ENCODE assay signal across 8 mouse cellular contexts in genomic region chr7:123124299-123124716, GRCm38 (mm10). TPM values are rescaled to one million over a fixed set of nuclear protein-coding genes. Genes with fewer than 3 reads are reported as not detected.
DNase-seq lines count a peak whose midpoint lies in the region; ATAC-seq and TF ChIP-seq lines count a peak whose summit lies in the region.

No protein-coding gene starts in this region.

- no peak for TF ChIP-seq CTCF in lung, postnatal 0 days (IDR thresholded peaks at IDR 0.05)

- 4% methylated on average over 15 of the region's 45 CpGs for WGBS in lung, postnatal 0 days
- WGBS in hindbrain, embryonic 11.5 days: 0% methylated on average over 21 of the region's 45 CpGs
- WGBS in macrophage (ENCODE audit: missing documents): under 1% methylated on average over 29 of the region's 45 CpGs

- H3K79me2 ChIP-seq in macrophage (ENCODE audit: inconsistent target): peaks cover 49% of the 10 kb centered on the region

- H3K4me1 ChIP-seq in lung, postnatal 0 days (ENCODE audit: insufficient read depth, low read depth, low read length): peaks cover 4% of the 10 kb centered on the region; the same call in 1 of the 2 replicates
- H3K4me1 ChIP-seq in hindbrain, embryonic 11.5 days (replicated peaks; ENCODE audit: control insufficient read depth, insufficient read depth, low read length): no peaks in the 10 kb centered on the region

- peak; percentile 55 for ATAC-seq in lung, postnatal 0 days
- ATAC-seq in hindbrain, embryonic 11.5 days (ENCODE audit: low FRiP score): peak; percentile 83

- H3K9ac ChIP-seq in lung, postnatal 0 days (replicated peaks; ENCODE audit: low read depth): peak overlapping the region; percentile 94
- H3K9ac ChIP-seq in hindbrain, embryonic 11.5 days (ENCODE audit: low read depth, low read length): peak overlapping the region; percentile 98

- DNase-seq in adrenal gland, postnatal 36 days: peak; percentile 40 to 69
- DNase-seq in adrenal gland, adult (ENCODE audit: inconsistent age in 2 of 2, low spot score in 1 of 2): no peak
- DNase-seq in lung, postnatal 0 days (ENCODE audit: low spot score): peak; percentile 21
- no peak for DNase-seq in lung, adult 18-20 months
- DNase-seq in hindbrain, embryonic 11.5 days (ENCODE audit: low spot score): no peak
- DNase-seq in ovary, postnatal 14 days (ENCODE audit: low spot score): no peak
- no peak for DNase-seq in cerebellum, postnatal 36 days

- H3K27ac ChIP-seq in lung, postnatal 0 days (ENCODE audit: low read length): peak overlapping the region; percentile 97
- H3K27ac ChIP-seq in hindbrain, embryonic 11.5 days (ENCODE audit: low read depth, low read length): peak overlapping the region; percentile 97
- H3K27ac ChIP-seq in macrophage: peak overlapping the region; percentile 34

- H3K36me3 ChIP-seq in lung, postnatal 0 days (ENCODE audit: insufficient read depth, low read length): no peaks in the 10 kb centered on the region
- no peaks in the 10 kb centered on the region for H3K36me3 ChIP-seq in hindbrain, embryonic 11.5 days (ENCODE audit: control insufficient read depth, insufficient read depth, low read length)
- no peaks in the 10 kb centered on the region for H3K36me3 ChIP-seq in macrophage (ENCODE audit: inconsistent target)

- no peak for TF ChIP-seq EP300 in lung, postnatal 0 days (IDR thresholded peaks at IDR 0.05)

- H3K4me2 ChIP-seq in lung, postnatal 0 days (replicated peaks; ENCODE audit: low read depth, low read length): peak overlapping the region; percentile 63
- peak overlapping the region; percentile 60 for H3K4me2 ChIP-seq in hindbrain, embryonic 11.5 days (replicated peaks; ENCODE audit: low read depth, low read length)

- no peaks in the 10 kb centered on the region for H3K9me3 ChIP-seq in lung, postnatal 0 days (ENCODE audit: low read length)
- H3K9me3 ChIP-seq in hindbrain, embryonic 11.5 days (ENCODE audit: control insufficient read depth, low read length): no peaks in the 10 kb centered on the region

- peak overlapping the region; percentile 98 for H3K4me3 ChIP-seq in lung, postnatal 0 days (ENCODE audit: low read depth, low read length)
- H3K4me3 ChIP-seq in hindbrain, embryonic 11.5 days (ENCODE audit: low read depth, low read length): peak overlapping the region; percentile 99
- peak overlapping the region; percentile 64 for H3K4me3 ChIP-seq in macrophage (ENCODE audit: inconsistent target)

- no peaks in the 10 kb centered on the region for H3K27me3 ChIP-seq in lung, postnatal 0 days (replicated peaks; ENCODE audit: insufficient read depth, low read length)
- H3K27me3 ChIP-seq in hindbrain, embryonic 11.5 days (ENCODE audit: control insufficient read depth, insufficient read depth, low read length): no peaks in the 10 kb centered on the region

RNA-seq across cellular contexts. Expression of gene Tnrc6a, which starts 0.6 kb away (rescaled TPM):
- 10 to 100 TPM; 39.9 to 45.8 TPM for total RNA-seq in adrenal gland, postnatal 36 days (2021)
- 49.7 and 59.6 TPM in 2 replicates for polyA plus RNA-seq in lung, postnatal 0 days (2015; fragmentation: Nextera tagmentation; extraction: Ambion mirVana)
- 44.0 and 61.3 TPM in 2 replicates for polyA plus RNA-seq in hindbrain, embryonic 11.5 days (2014; fragmentation: Nextera tagmentation; extraction: Ambion mirVana)
- 100 to 1,000 TPM; 104 to 265 (median 210) TPM for total RNA-seq in macrophage (2018; cell fraction: chromatin; rRNA removed)
- 10 to 100 TPM; 16.6 to 35.7 (median 26.2) TPM for total RNA-seq in macrophage (2018; cell fraction: cytosol; rRNA removed)
- total RNA-seq in macrophage (2018; cell fraction: nucleus; rRNA removed): 100 to 1,000 TPM in 15 of 26 experiments, 10 to 100 TPM in 11; 57.3 to 182 (median 106) TPM
- polyA plus RNA-seq in macrophage (2018): 25.7 to 28.4 TPM (median 27.9 TPM) in 3 replicates

Comparison
In these comparisons a context has a peak if more than half of its experiments do, and no peak if none do; other contexts are left out.
1. DNase-seq: peak in adrenal gland, postnatal 36 days (2 of 2) and lung, postnatal 0 days (single experiment); none in adrenal gland, adult (0 of 2), lung, adult 18-20 months (0 of 2), hindbrain, embryonic 11.5 days (single experiment), ovary, postnatal 14 days (single experiment) and cerebellum, postnatal 36 days (0 of 2).
2. H3K27ac ChIP-seq: peak in every context shown above with its lines; median percentile 97 in lung, postnatal 0 days; 97 in hindbrain, embryonic 11.5 days; 34 in macrophage.
3. Peak in every context shown above with its lines, with median percentiles within 50 percentile points of each other: H3K4me3 ChIP-seq.